Mouse (Mus musculus): ENCODE data around the gene Prrc2c.
"Not testable (repeated sequence)": the region's sequence is repeated elsewhere in the genome, so short reads cannot be mapped to it uniquely, and the experiment has no call there.

Prrc2c gene

GRCm38 (mm10) chr1:162740401-162740835 is at the start of gene Prrc2c:
Gene Prrc2c, minus strand, starts transcription at chr1:162740556.
- peak; percentile 99 for DNase-seq

GRCm38 (mm10) chr1:162785222-162785621 is 44.9 kb upstream of the Prrc2c start:
- no peak for DNase-seq

- DNase-seq = no peak
Observed at GRCm38 (mm10) chr1:162783669-162784248, 43.4 kb upstream of the Prrc2c start.

- not testable (repeated sequence) for DNase-seq
Observed at GRCm38 (mm10) chr1:162781035-162781434, 40.7 kb upstream of the Prrc2c start.

GRCm38 (mm10) chr1:162777943-162778538 is 37.7 kb upstream of the Prrc2c start:
- no peak for DNase-seq

- no peak for DNase-seq
Observed at GRCm38 (mm10) chr1:162773661-162774060, 33.3 kb upstream of the Prrc2c start.

- DNase-seq = no peak
Observed at GRCm38 (mm10) chr1:162771617-162772360, 31.4 kb upstream of the Prrc2c start.

GRCm38 (mm10) chr1:162752009-162752408 is 11.7 kb upstream of the Prrc2c start:
- DNase-seq = no peak

GRCm38 (mm10) chr1:162749607-162750006 is 9.3 kb upstream of the Prrc2c start:
- DNase-seq = no peak

GRCm38 (mm10) chr1:162748761-162749160 is 8.4 kb upstream of the Prrc2c start:
- no peak for DNase-seq

GRCm38 (mm10) chr1:162739831-162740394 is 443 bp downstream of the Prrc2c start:
- peak; percentile 46 for DNase-seq

- DNase-seq = peak; percentile 43
Observed at GRCm38 (mm10) chr1:162739406-162739805, 950 bp downstream of the Prrc2c start.

- DNase-seq = no peak
Observed at GRCm38 (mm10) chr1:162738472-162738871, 1.9 kb downstream of the Prrc2c start.

GRCm38 (mm10) chr1:162735084-162735483 is 5.3 kb downstream of the Prrc2c start:
- no peak for DNase-seq

- DNase-seq = no peak
Observed at GRCm38 (mm10) chr1:162734283-162734682, 6.1 kb downstream of the Prrc2c start.

- no peak for DNase-seq
Observed at GRCm38 (mm10) chr1:162732041-162732440, 8.3 kb downstream of the Prrc2c start.

- DNase-seq = no peak
Observed at GRCm38 (mm10) chr1:162729436-162729835, 10.9 kb downstream of the Prrc2c start.

- DNase-seq = no peak
Observed at GRCm38 (mm10) chr1:162727981-162728380, 12.4 kb downstream of the Prrc2c start.

- no peak for DNase-seq
Observed at GRCm38 (mm10) chr1:162723610-162724009, 16.7 kb downstream of the Prrc2c start.

GRCm38 (mm10) chr1:162720645-162721044 is 19.7 kb downstream of the Prrc2c start:
- DNase-seq = no peak

- DNase-seq = no peak
Observed at GRCm38 (mm10) chr1:162700389-162701066, 39.8 kb downstream of the Prrc2c start.

GRCm38 (mm10) chr1:162697866-162698265 is 42.5 kb downstream of the Prrc2c start:
- DNase-seq = no peak

- no peak for DNase-seq
Observed at GRCm38 (mm10) chr1:162693721-162694120, 46.6 kb downstream of the Prrc2c start.

Measured in cerebellum, adult 9-10 months (tissue).